Comparison of ENCODE assay signal across 9 mouse cellular contexts in genomic region chr4:64282471-64282870, GRCm38 (mm10).
DNase-seq lines count a peak whose midpoint lies in the region; ATAC-seq and TF ChIP-seq lines count a peak whose summit lies in the region.
"Had no signal": no experiment of that assay in that cellular context is flagged by ENCODE, and none has a peak within 500 bp of the region (broad histone marks: within the 10 kb centered on the region; RNA-seq: fewer than 3 reads in every experiment).

No protein-coding gene starts in this region.

- no peak overlapping the region for H3K9ac ChIP-seq in heart, embryonic 12.5 days
- H3K9ac ChIP-seq: midbrain, embryonic 12.5 days had no signal

- peak; percentile 25 to 43 for DNase-seq in heart, adult 18-20 months
- DNase-seq in cerebellum, postnatal 10 days: peak; percentile 73 to 88
- peak; percentile 32 to 53 for DNase-seq in layer of hippocampus, adult 2 months (ENCODE audit: low spot score in 2 of 2)
- peak; percentile 42 for DNase-seq in lung, postnatal 36 days
- DNase-seq in spleen, postnatal 4 days (ENCODE audit: low spot score in 2 of 2): no peak

- H3K27ac ChIP-seq in heart, embryonic 12.5 days (ENCODE audit: poor library complexity, severe bottlenecking): no peak overlapping the region
- peak overlapping the region; percentile 54 for H3K27ac ChIP-seq in layer of hippocampus, adult 2 months
- H3K27ac ChIP-seq: midbrain, embryonic 12.5 days had no signal

- WGBS in heart, embryonic 12.5 days: 78% methylated on average over 1 of the region's 1 CpGs

- no peak for TF ChIP-seq CTCF in layer of hippocampus, adult 2 months (conservative IDR thresholded peaks at IDR 0.05)

- no peak for ATAC-seq in heart, embryonic 12.5 days (ENCODE audit: insufficient number of reproducible peaks, low FRiP score)
- ATAC-seq in erythroblast, adult 5-6 weeks (replicated peaks; ENCODE audit: low FRiP score, poor library complexity, severe bottlenecking): no peak
- ATAC-seq in megakaryocyte-erythroid progenitor cell, adult 5-6 weeks (replicated peaks; ENCODE audit: low FRiP score, low TSS enrichment, poor library complexity, severe bottlenecking): no peak

- no peaks in the 10 kb centered on the region for H3K4me1 ChIP-seq in heart, embryonic 12.5 days (replicated peaks)
- H3K4me1 ChIP-seq: midbrain, embryonic 12.5 days had no signal

- H3K36me3 ChIP-seq in heart, embryonic 12.5 days: no peaks in the 10 kb centered on the region
- H3K36me3 ChIP-seq: midbrain, embryonic 12.5 days had no signal

- no peak overlapping the region for H3K4me2 ChIP-seq in heart, embryonic 12.5 days
- H3K4me2 ChIP-seq: midbrain, embryonic 12.5 days had no signal

- H3K9me3 ChIP-seq in heart, embryonic 12.5 days (replicated peaks): no peaks in the 10 kb centered on the region
- H3K9me3 ChIP-seq: midbrain, embryonic 12.5 days had no signal

- no peak overlapping the region for H3K4me3 ChIP-seq in heart, embryonic 12.5 days
- no peak overlapping the region for H3K4me3 ChIP-seq in layer of hippocampus, adult 2 months
- H3K4me3 ChIP-seq: midbrain, embryonic 12.5 days had no signal

- H3K27me3 ChIP-seq in heart, embryonic 12.5 days (replicated peaks): no peaks in the 10 kb centered on the region
- H3K27me3 ChIP-seq: midbrain, embryonic 12.5 days had no signal

Comparison
In these comparisons a context has a peak if more than half of its experiments do, and no peak if none do; other contexts are left out.
1. DNase-seq: peak in heart, adult 18-20 months (2 of 2), cerebellum, postnatal 10 days (2 of 2), layer of hippocampus, adult 2 months (2 of 2) and lung, postnatal 36 days (single experiment); none in spleen, postnatal 4 days (0 of 2).